Mouse (Mus musculus) T-helper 1 cell (primary cell): Measurements from ENCODE around the gene Sesn2.
"Not testable (repeated sequence)": the region's sequence is repeated elsewhere in the genome, so short reads cannot be mapped to it uniquely, and the experiment has no call there.

ENCODE experiments used
- in situ Hi-C: fragments of 300-600 bp; cut with MboI, MseI; formaldehyde crosslinking; loops from one replicate; pipeline ENCODE4 v1.15.1; 2025; ENCODE audit warnings: high pct_unique_total_duplicates

The Sesn2 gene

DNA sequence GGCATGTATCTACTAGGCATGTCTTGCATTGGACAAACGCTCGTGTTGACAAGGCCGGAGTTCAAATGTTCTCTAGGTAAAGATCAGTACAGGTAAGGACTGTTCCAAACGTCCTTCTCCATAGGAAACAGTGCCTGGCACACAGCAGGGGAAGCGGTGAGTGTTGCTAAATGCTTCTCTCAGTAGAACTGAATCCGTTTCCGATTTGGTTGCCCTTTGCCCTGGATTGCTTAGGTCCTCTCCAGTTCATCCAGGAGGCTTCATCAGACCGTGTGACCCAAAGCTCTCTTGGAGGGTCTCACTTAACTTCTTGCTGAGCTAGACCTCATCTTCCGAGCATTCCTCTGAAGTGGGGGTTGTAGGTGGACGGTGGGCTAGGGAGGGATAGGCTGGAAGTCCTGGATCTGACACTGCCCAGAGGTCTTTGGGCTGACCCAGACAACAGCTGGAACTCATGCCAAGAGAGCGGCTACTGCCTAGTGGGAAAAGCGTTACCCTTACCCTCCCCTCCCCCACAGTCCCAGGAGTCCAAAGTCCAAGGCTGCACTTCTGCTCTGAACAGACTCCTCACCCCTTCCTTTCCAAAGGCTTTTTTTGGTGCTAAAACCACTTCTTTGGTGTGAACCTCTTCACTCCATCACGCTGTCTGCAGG lies 27.2 kb downstream of the Sesn2 start:
- in situ Hi-C loops, result no loop called here

- in situ Hi-C loops, result not testable (repeated sequence)
Observed at GRCm38 (mm10) chr4:132482104-132482503, 28.2 kb downstream of the Sesn2 start.

DNA sequence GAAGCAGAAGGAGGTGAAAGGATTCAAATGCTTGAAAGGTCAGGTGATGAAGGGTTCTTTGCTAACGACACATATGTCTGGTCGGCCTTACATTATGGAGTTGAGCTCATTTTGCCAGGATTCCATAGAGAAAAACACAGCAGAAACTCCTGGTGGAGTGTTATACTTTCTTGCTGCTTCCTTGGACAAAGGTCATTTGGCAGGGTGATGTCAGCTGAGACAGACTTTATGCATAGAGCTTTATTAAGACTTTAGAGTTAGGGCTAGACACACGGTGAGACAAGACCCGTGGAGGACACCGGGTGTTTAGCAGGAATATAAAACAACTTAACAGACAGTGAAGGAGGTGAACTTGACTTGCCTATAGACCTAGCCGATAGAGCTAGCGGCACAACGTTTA lies 32.5 kb downstream of the Sesn2 start:
- in situ Hi-C loops, result no loop called here

DNA sequence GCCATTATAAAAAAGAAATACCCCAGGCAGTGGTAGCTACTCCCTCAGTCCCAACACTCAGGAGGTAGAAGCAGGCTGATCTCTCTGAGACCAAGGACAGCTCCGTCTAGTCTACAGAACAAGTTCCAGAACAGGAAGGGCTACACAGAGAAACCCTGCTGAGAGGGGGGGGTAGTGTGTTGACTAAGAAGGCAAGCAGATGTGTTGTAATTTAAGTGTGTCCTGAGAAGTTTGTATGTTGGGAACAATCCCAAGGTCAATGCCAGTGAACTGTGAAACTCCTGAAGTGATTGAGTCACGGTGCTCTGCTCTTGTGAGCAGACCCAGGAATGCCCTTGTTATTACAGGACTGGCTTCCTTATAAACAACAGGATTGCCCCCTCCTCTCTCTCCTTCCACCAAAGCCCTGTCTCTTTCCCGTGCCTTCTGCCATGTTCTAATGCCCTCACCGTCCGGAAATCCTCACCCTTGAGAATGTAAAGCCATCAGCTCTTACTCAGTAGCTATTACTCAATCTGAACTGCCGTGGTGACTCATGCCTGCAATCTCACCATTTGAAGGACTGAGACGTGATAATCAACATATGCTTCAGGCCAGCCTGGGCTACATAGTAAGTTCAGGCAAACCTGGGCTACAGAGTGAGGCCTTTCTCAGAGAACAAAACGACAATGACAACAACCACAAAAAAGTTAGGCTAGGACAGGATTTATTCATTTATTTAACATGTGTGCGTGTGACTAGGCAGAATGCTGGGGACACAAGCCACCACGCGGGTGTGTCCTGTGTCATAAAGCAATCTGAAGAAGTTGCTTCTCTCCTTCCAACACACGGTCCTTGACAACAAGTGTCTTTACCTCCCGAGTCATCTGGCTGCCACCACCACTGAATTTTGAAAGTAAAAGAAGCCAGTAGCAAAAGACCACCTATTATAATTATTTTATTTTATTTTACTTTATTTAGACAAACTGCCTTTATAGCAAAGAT lies 34.1 kb downstream of the Sesn2 start:
- in situ Hi-C loops, result no loop called here

DNA sequence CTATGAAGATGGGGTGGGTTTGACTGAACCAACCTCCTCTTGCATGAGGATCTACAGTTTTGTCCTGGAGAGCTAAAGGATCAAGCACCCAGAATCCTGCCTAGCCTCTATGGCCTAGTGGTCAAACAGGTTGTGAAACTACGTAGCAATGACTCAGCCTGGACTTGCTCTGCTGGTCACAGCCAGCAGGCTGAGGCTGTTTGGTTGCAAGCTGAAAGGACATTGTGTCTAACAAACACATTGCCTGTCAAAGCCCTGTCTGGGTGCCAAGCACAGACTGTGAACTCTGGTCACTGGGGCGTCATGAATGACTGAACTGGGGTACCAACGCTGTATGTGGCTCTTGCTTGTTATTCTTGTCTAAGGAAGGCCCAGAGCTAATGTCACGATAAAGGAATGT lies 35.7 kb downstream of the Sesn2 start:
- in situ Hi-C loops, result no loop called here

DNA sequence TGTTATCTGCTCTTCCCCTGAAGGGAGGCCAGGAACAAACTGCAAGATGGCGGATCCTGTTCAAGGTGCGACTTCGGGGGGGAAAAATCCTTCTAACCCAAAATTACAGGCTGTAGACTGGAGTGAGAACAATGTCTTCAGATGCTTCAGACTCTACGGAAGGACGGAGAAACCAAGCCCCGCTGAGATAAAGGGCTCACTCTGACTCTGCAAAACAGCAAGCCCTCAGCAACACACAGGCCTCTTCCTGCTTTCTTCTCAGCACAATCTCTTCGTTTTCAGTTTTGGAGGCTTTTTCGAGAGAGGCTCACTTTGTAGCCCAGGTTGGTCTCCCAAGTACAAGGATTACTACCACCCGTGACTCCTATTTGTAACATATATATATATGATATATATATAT lies 36.9 kb downstream of the Sesn2 start:
- in situ Hi-C loops, result no loop called here

- in situ Hi-C loops, result no loop called here
Observed at GRCm38 (mm10) chr4:132469873-132470272, 40.4 kb downstream of the Sesn2 start.

DNA sequence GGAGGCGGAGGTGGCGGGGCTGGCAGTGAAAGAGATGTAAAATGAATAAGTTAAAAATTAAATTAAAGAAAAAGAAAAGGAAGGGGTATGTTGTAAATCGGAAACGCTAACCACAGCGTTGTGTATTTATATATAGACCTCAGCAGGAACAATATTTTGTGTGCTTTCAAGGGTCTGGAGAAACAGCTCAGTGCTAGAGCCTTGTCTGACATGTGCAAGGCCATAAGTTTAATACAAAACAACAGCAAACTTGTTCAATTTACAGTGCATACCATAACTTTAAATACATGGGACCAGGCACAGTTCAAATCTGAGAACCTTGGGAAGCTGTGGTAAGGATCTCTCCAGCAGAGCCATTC lies 46.1 kb downstream of the Sesn2 start:
- in situ Hi-C loops, result no loop called here

- in situ Hi-C loops, result no loop called here
Observed at GRCm38 (mm10) chr4:132463430-132464254, 46.7 kb downstream of the Sesn2 start, which contains the start of gene Med18. TSS of gene Med18 (minus strand) at chr4:132463921.

DNA sequence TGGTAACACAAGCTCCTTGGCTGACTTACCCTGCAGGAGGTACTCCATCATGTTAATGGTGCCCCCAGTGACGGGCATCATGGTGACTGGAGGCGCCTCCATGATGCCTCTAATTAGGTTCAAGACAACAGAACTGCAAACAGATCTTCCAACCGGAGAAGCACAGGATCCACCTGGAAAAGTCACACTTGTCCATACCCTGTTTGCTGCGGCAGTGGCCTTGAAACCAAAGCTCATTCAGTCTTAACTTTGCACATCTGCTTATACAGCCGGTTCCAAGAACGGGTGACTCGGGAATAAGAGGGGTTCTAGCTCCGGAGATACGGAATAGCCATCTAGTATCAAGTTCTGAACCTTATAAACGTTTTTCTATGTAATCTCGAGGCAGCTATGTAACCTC lies 47.5 kb downstream of the Sesn2 start:
- in situ Hi-C loops, result no loop called here

DNA sequence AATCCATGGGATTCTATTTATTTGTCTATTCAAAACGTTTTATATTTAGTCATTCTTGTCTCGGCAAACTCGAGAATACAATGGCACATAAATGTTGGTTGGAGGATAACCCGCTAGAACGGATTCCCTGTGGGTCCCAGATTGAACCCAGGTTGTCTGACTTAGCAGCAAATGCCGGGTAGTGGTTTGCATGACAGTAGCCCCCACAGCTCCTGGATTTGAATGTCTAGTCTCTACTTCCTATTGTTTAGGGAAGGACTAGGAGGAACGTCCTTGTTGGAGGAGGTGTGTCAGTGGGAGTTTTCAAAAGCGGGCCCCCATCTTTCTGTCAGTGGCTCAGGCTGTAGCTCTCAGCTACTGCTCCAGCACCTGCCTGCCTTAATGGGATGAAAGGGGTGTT lies 50.1 kb downstream of the Sesn2 start:
- in situ Hi-C loops, result no loop called here

GRCm38 (mm10) chr4:132455561-132455960 lies 54.7 kb downstream of the Sesn2 start:
- in situ Hi-C loops, result loop anchor here (5.0 kb wide), 1 partner anchor 33 kb away; the partner anchor contains the start of gene Phactr4

- in situ Hi-C loops, result loop anchor here (5.0 kb wide), 1 partner anchor 33 kb away; the partner anchor contains the start of gene Phactr4
Observed at GRCm38 (mm10) chr4:132455146-132455545, 55.2 kb downstream of the Sesn2 start.

GRCm38 (mm10) chr4:132454216-132454615 lies 56.1 kb downstream of the Sesn2 start:
- in situ Hi-C loops, result no loop called here

GRCm38 (mm10) chr4:132449778-132450177 lies 60.5 kb downstream of the Sesn2 start:
- in situ Hi-C loops, result no loop called here

- in situ Hi-C loops, result no loop called here
Observed at GRCm38 (mm10) chr4:132446105-132446504, 64.2 kb downstream of the Sesn2 start.

DNA sequence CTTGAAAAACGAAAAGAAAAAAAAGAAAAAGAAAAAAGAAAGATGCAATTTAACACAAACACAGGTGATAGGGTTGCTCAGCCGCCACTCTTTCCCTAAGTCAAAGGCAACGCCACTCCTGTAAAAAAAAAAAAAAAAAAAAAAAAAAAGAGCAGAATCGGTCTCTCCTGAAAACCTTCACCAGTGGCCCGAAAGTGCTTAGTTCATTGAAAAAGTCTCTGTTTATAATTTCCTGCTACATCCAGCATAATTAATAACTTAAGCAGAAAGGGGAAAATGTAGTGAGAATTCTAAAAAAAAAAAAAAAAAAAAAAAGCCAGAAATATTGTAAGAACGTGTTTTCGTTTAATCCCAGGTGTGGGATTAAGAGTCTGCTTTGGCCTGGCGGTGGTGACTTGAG lies 65.8 kb downstream of the Sesn2 start:
- in situ Hi-C loops, result no loop called here
